Mouse (Mus musculus) midbrain, postnatal 0 days (tissue): ENCODE measurements around the gene Hnrnpc. TPM values are rescaled to one million over a fixed set of nuclear protein-coding genes. Genes with fewer than 3 reads are reported as not detected.
"Not testable (repeated sequence)": the region's sequence is repeated elsewhere in the genome, so short reads cannot be mapped to it uniquely, and the experiment has no call there.

Experiments used
- ATAC-seq: fragments of 200-750 bp; cut with Nextera tagmentation; 2 replicates; pipeline ENCODE4 v1.8.0; 2017; ENCODE audit warnings: moderate number of reproducible peaks, mild to moderate bottlenecking, moderate TSS enrichment, moderate library complexity; ENCODE audit not compliant: low FRiP score
- DNase-seq: peaks from one replicate; pipeline ENCODE4 v3.0.0-alpha.2; 2015; ENCODE audit warnings: low spot score
- H3K27ac ChIP-seq: fragments of 300-500 bp; sonication (generic); 2 replicates; pipeline ENCODE4 v1.5.1; 2014; ENCODE audit warnings: low read depth, mild to moderate bottlenecking, low read length, mixed read lengths
- H3K27me3 ChIP-seq: fragments of 300-500 bp; sonication (generic); 2 replicates; pipeline ENCODE4 v1.6.1; 2014; ENCODE audit warnings: low read length, control low read depth, mixed read lengths; ENCODE audit not compliant: insufficient read depth
- H3K36me3 ChIP-seq: fragments of 300-500 bp; sonication (generic); 2 replicates; pipeline ENCODE4 v1.6.1; 2014; ENCODE audit warnings: low read length, control low read depth, mixed read lengths; ENCODE audit not compliant: insufficient read depth
- H3K4me1 ChIP-seq: fragments of 300-500 bp; sonication (generic); 2 replicates; pipeline ENCODE4 v1.6.1; 2014; ENCODE audit warnings: mild to moderate bottlenecking, control low read depth, antibody characterized with exemption, low read length, mixed read lengths; ENCODE audit not compliant: insufficient read depth
- H3K4me2 ChIP-seq: fragments of 300-500 bp; sonication (generic); 2 replicates; pipeline ENCODE4 v1.6.1; 2014; ENCODE audit warnings: low read depth, mild to moderate bottlenecking, low read length, mixed read lengths; ENCODE audit not compliant: poor library complexity, severe bottlenecking
- H3K4me3 ChIP-seq: fragments of 300-500 bp; sonication (generic); 2 replicates; pipeline ENCODE4 v1.5.1; 2014; ENCODE audit warnings: low read depth, mild to moderate bottlenecking, low read length, moderate library complexity
- H3K9ac ChIP-seq: fragments of 300-500 bp; sonication (generic); replicated peaks from 2 replicates; pipeline ENCODE4 v1.6.1; 2014; ENCODE audit warnings: mild to moderate bottlenecking, low read length, moderate library complexity, mixed read lengths; ENCODE audit not compliant: poor library complexity, severe bottlenecking
- H3K9me3 ChIP-seq: fragments of 300-500 bp; sonication (generic); 2 replicates; pipeline ENCODE4 v1.6.1; 2016; ENCODE audit warnings: low read length, control low read depth
- CTCF ChIP-seq: IDR thresholded peaks from 2 replicates; pipeline ENCODE4 v1.5.1; 2016; ENCODE audit warnings: antibody characterized with exemption, mild to moderate bottlenecking
- WGBS: fragments of 180-500 bp; shearing (Covaris S2); extraction: QIAGEN DNeasy Blood & Tissue Kit; methylation state at CpG from one replicate; pipeline ENCODE4 v1.1.7; 2014; 5-methylcytosine and 5-hydroxymethylcytosine counted together
- polyA plus RNA-seq: library from polyadenylated mRNA; unstranded; fragments of >200 nt; fragmentation: Nextera tagmentation; extraction: Ambion mirVana; gene quantifications from 2 replicates; pipeline ENCODE4 v1.2.1, GENCODE M21; 2015
- total RNA-seq: library from RNA; depleted of rRNA; stranded (reverse); fragments of >200 nt; gene quantifications from 2 replicates; pipeline ENCODE4 v1.2.3, GENCODE M21; 2014

Hnrnpc gene
- total and polyA plus RNA-seq, 2 experiments from 2014 or later = 57.6 to 258 TPM

- no peak for TF ChIP-seq CTCF
- no peak overlapping the region for H3K4me2 ChIP-seq
- H3K36me3 ChIP-seq = no peaks in the 10 kb centered on the region
- no peaks in the 10 kb centered on the region for H3K27me3 ChIP-seq
- no peak overlapping the region for H3K9ac ChIP-seq
- ATAC-seq (0 out of 2 replicates have a peak, but pooled peaks have one; percentile 49), DNase-seq (peak; percentile 4)
- H3K4me3 ChIP-seq = no peak overlapping the region
- no peak overlapping the region for H3K27ac ChIP-seq
- WGBS = 25% methylated on average over 9 of the region's 9 CpGs
- H3K4me1 ChIP-seq = no peaks in the 10 kb centered on the region
- H3K9me3 ChIP-seq = no peaks in the 10 kb centered on the region
Observed at GRCm38 (mm10) chr14:52045966-52046565, 57.8 kb downstream of the Hnrnpc start.

GRCm38 (mm10) chr14:52044901-52045678 is 58.7 kb downstream of the Hnrnpc start:
- no peak overlapping the region for H3K4me3 ChIP-seq
- H3K4me2 ChIP-seq = 0 out of 2 replicates have a peak overlapping the region, but pooled peaks have one; percentile 4
- WGBS = 9% methylated on average over 8 of the region's 8 CpGs
- ATAC-seq = peak; percentile 65; the same call in 1 of the 2 replicates
- peak; percentile 39 for DNase-seq
- no peaks in the 10 kb centered on the region for H3K9me3 ChIP-seq
- no peaks in the 10 kb centered on the region for H3K4me1 ChIP-seq
- no peak overlapping the region for H3K27ac ChIP-seq
- no peaks in the 10 kb centered on the region for H3K36me3 ChIP-seq
- H3K27me3 ChIP-seq = no peaks in the 10 kb centered on the region
- TF ChIP-seq CTCF = peak; percentile 71
- no peak overlapping the region for H3K9ac ChIP-seq

- no peak overlapping the region for H3K4me3 ChIP-seq
- H3K27ac ChIP-seq = no peak overlapping the region
- H3K36me3 ChIP-seq = no peaks in the 10 kb centered on the region
- H3K9ac ChIP-seq = no peak overlapping the region
- ATAC-seq (no peak), DNase-seq (no peak)
- 59% methylated on average over 6 of the region's 6 CpGs for WGBS
- no peak for TF ChIP-seq CTCF
- H3K4me1 ChIP-seq = no peaks in the 10 kb centered on the region
- H3K27me3 ChIP-seq = no peaks in the 10 kb centered on the region
- H3K4me2 ChIP-seq = no peak overlapping the region
- H3K9me3 ChIP-seq = no peaks in the 10 kb centered on the region
Observed at GRCm38 (mm10) chr14:52043446-52043845, 60.4 kb downstream of the Hnrnpc start.

- DNase-seq, H3K9me3 ChIP-seq, H3K9ac ChIP-seq, H3K27me3 ChIP-seq, H3K4me3 ChIP-seq, H3K4me1 ChIP-seq, ATAC-seq, H3K27ac ChIP-seq, H3K4me2 ChIP-seq, H3K36me3 ChIP-seq: not testable (repeated sequence)
- 71% methylated on average over 3 of the region's 3 CpGs for WGBS
Observed at GRCm38 (mm10) chr14:52042359-52042758, 61.5 kb downstream of the Hnrnpc start, which contains the start of gene Olfr221. Gene Olfr221 (minus strand): TSS chr14:52042459.

- WGBS = 92% methylated on average over 5 of the region's 5 CpGs
- no peaks in the 10 kb centered on the region for H3K9me3 ChIP-seq
- no peak for TF ChIP-seq CTCF
- no peaks in the 10 kb centered on the region for H3K27me3 ChIP-seq
- no peak overlapping the region for H3K4me2 ChIP-seq
- ATAC-seq (no peak), DNase-seq (no peak)
- H3K36me3 ChIP-seq = no peaks in the 10 kb centered on the region
- no peak overlapping the region for H3K27ac ChIP-seq
- H3K4me1 ChIP-seq = no peaks in the 10 kb centered on the region
- H3K4me3 ChIP-seq = no peak overlapping the region
- H3K9ac ChIP-seq = no peak overlapping the region
Observed at GRCm38 (mm10) chr14:52039332-52039731, 64.5 kb downstream of the Hnrnpc start.

- TF ChIP-seq CTCF = no peak
- H3K4me1 ChIP-seq = no peaks in the 10 kb centered on the region
- WGBS = 92% methylated on average over 6 of the region's 6 CpGs
Observed at GRCm38 (mm10) chr14:52035926-52036325, 67.9 kb downstream of the Hnrnpc start.

More at GRCm38 (mm10) chr14:52035926-52036325, 67.9 kb downstream of the Hnrnpc start:
- Histone ChIP-seq H3K4me3 (no peak overlapping the region), H3K9ac (no peak overlapping the region), H3K27ac (no peak overlapping the region), H3K36me3 (no peaks in the 10 kb centered on the region), H3K9me3 (no peaks in the 10 kb centered on the region), H3K27me3 (no peaks in the 10 kb centered on the region), H3K4me2 (no peak overlapping the region)
- no peak for ATAC-seq
- DNase-seq = no peak
